Mouse (Mus musculus) forebrain, postnatal 0 days (tissue): ENCODE measurements around the gene Inca1. TPM values are rescaled to one million over a fixed set of nuclear protein-coding genes. Genes with fewer than 3 reads are reported as not detected.
A peak's percentile ranks its signal among the peaks of the same experiment; 100 is the strongest.

Source experiments
- ATAC-seq: fragments of 200-750 bp; cut with Nextera tagmentation; 2 replicates; pipeline ENCODE4 v1.8.0; 2017; ENCODE audit warnings: mild to moderate bottlenecking, moderate library complexity
- DNase-seq: peaks from one replicate; pipeline ENCODE4 v3.0.0-alpha.2; 2015
- H3K27ac ChIP-seq: fragments of 300-500 bp; sonication (generic); 2 replicates; pipeline ENCODE4 v1.5.1; 2014; ENCODE audit warnings: low read depth, mild to moderate bottlenecking, antibody characterized with exemption, low read length, moderate library complexity, mixed read lengths
- H3K27me3 ChIP-seq: fragments of 300-500 bp; sonication (generic); 2 replicates; pipeline ENCODE4 v1.6.1; 2014; ENCODE audit warnings: mild to moderate bottlenecking, low read length, mixed read lengths; ENCODE audit not compliant: insufficient read depth
- H3K36me3 ChIP-seq: fragments of 300-500 bp; sonication (generic); 2 replicates; pipeline ENCODE4 v1.6.1; 2014; ENCODE audit warnings: mild to moderate bottlenecking, moderate library complexity; ENCODE audit not compliant: insufficient read depth
- H3K4me1 ChIP-seq: fragments of 300-500 bp; sonication (generic); 2 replicates; pipeline ENCODE4 v1.6.1; 2014; ENCODE audit warnings: antibody characterized with exemption; ENCODE audit not compliant: insufficient read depth
- H3K4me2 ChIP-seq: fragments of 300-500 bp; sonication (generic); 2 replicates; pipeline ENCODE4 v1.6.1; 2014; ENCODE audit warnings: low read depth, mild to moderate bottlenecking, moderate library complexity
- H3K4me3 ChIP-seq: fragments of 300-500 bp; sonication (generic); 2 replicates; pipeline ENCODE4 v1.5.1; 2014; ENCODE audit warnings: low read depth, low read length, mixed read lengths
- H3K9ac ChIP-seq: fragments of 300-500 bp; sonication (generic); 2 replicates; pipeline ENCODE4 v1.6.1; 2014; ENCODE audit warnings: mild to moderate bottlenecking
- H3K9me3 ChIP-seq: fragments of 300-500 bp; sonication (generic); 2 replicates; pipeline ENCODE4 v1.6.1; 2016; ENCODE audit warnings: low read length
- CTCF ChIP-seq: sonication (generic); IDR thresholded peaks from 2 replicates; pipeline ENCODE4 v1.5.1; 2016; ENCODE audit warnings: antibody characterized with exemption, control low read depth, low read depth
- WGBS: fragments of 180-500 bp; shearing (Covaris S2); extraction: QIAGEN DNeasy Blood & Tissue Kit; methylation state at CpG from one replicate; pipeline ENCODE4 v1.1.7; 2014; 5-methylcytosine and 5-hydroxymethylcytosine counted together
- polyA plus RNA-seq: library from polyadenylated mRNA; unstranded; fragments of >200 nt; fragmentation: Nextera tagmentation; extraction: Ambion mirVana; gene quantifications from 2 replicates; pipeline ENCODE4 v1.2.1, GENCODE M21; 2015
- total RNA-seq: library from RNA; depleted of rRNA; stranded (reverse); fragments of >200 nt; gene quantifications from 2 replicates; pipeline ENCODE4 v1.2.3, GENCODE M21; 2014

Gene Inca1
- total and polyA plus RNA-seq, 2 experiments from 2014 or later: 0.62 to 2.1 TPM

DNA sequence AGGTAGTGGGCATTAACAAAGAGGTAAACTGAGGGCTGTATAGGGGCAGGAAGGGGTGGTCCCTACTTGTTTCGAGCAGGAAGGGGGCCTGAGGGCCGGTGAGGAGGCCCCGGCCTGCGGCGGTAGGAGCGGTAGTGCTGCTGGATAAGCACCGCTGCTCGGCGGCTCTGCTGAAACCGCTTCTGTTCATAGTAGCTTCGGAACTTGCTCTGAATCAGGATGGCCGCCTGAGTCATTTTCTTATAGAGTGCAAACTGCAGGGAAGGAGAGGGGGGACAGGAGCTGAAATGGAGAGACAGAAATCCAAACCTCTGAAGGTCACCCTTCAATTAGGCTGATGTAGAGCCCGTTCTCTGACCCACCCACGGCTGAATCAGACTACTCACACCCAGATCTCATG, 29.5 kb downstream of the Inca1 start:
- 35% methylated on average over 14 of the region's 14 CpGs for WGBS
- peaks cover 9% of the 10 kb centered on the region; the same call in 1 of the 2 replicates for H3K4me1 ChIP-seq
- H3K27me3 ChIP-seq: no peaks in the 10 kb centered on the region
- H3K4me2 ChIP-seq: peak overlapping the region; percentile 87
- H3K9me3 ChIP-seq: no peaks in the 10 kb centered on the region
- no peak for ATAC-seq
- TF ChIP-seq CTCF: no peak
- H3K9ac ChIP-seq: peak overlapping the region; percentile 80
- peaks cover 27% of the 10 kb centered on the region for H3K36me3 ChIP-seq
- peak overlapping the region; percentile 97 for H3K27ac ChIP-seq
- peak overlapping the region; percentile 70 for H3K4me3 ChIP-seq
- DNase-seq: no peak

GRCm38 (mm10) chr11:70669582-70670345, 30.2 kb downstream of the Inca1 start:
- Histone ChIP-seq H3K27me3 (no peaks in the 10 kb centered on the region), H3K36me3 (peaks cover 26% of the 10 kb centered on the region), H3K4me2 (peak overlapping the region; percentile 87), H3K9ac (peak overlapping the region; percentile 80), H3K4me3 (peak overlapping the region; percentile 70), H3K9me3 (no peaks in the 10 kb centered on the region), H3K27ac (peak overlapping the region; percentile 97), H3K4me1 (peaks cover 9% of the 10 kb centered on the region; the same call in 1 of the 2 replicates)
- peak; percentile 79 for DNase-seq
- TF ChIP-seq CTCF: peak; percentile 63
- ATAC-seq: peak; percentile 12
- WGBS: 4% methylated on average over 31 of the region's 31 CpGs

- ATAC-seq (peak; percentile 96), DNase-seq (peak; percentile 99)
- Histone ChIP-seq H3K4me1 (peaks cover 9% of the 10 kb centered on the region; the same call in 1 of the 2 replicates), H3K27me3 (no peaks in the 10 kb centered on the region), H3K27ac (peak within 1 kb of the TSS; percentile 97), H3K4me2 (peak within 1 kb of the TSS; percentile 90), H3K9me3 (no peaks in the 10 kb centered on the region), H3K4me3 (peak within 1 kb of the TSS; percentile 70), H3K36me3 (peaks cover 27% of the 10 kb centered on the region), H3K9ac (peak within 1 kb of the TSS; percentile 80)
- TF ChIP-seq CTCF: no peak
- WGBS: under 1% methylated on average over 44 of the region's 44 CpGs
These were observed 31.0 kb downstream of the Inca1 start, which contains the start of gene Spag7 for GRCm38 (mm10) chr11:70668771-70669505. Spag7 (minus strand) TSS chr11:70669416.

DNA sequence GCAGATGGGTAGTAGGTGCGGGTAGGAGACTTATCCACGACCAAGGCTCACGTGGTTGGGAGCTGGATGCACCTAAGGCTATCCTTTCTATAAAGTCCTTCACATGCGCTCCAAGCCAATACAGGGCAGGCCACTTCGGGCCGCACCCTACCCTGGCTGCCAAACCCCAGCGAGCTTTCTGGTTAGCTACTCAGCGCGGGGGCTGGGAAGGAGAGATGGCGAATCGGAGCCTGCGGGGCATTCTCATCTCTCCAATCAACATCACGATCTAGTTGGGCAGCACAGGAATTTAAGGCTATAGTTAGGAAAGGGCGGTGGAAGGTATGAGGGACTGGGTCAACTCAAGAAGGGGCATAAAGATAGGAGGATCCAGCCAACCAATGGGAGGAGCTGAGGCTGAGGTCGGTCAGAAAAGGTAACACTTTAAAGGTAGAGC, 31.6 kb downstream of the Inca1 start:
- no peak for ATAC-seq
- Histone ChIP-seq H3K9me3 (no peaks in the 10 kb centered on the region), H3K4me1 (peaks cover 9% of the 10 kb centered on the region; the same call in 1 of the 2 replicates), H3K4me3 (peak overlapping the region; percentile 70), H3K9ac (peak overlapping the region; percentile 50), H3K4me2 (peak overlapping the region; percentile 90), H3K36me3 (peaks cover 28% of the 10 kb centered on the region), H3K27me3 (no peaks in the 10 kb centered on the region), H3K27ac (peak overlapping the region; percentile 78)
- TF ChIP-seq CTCF: no peak
- DNase-seq: no peak
- under 1% methylated on average over 15 of the region's 15 CpGs for WGBS

DNA sequence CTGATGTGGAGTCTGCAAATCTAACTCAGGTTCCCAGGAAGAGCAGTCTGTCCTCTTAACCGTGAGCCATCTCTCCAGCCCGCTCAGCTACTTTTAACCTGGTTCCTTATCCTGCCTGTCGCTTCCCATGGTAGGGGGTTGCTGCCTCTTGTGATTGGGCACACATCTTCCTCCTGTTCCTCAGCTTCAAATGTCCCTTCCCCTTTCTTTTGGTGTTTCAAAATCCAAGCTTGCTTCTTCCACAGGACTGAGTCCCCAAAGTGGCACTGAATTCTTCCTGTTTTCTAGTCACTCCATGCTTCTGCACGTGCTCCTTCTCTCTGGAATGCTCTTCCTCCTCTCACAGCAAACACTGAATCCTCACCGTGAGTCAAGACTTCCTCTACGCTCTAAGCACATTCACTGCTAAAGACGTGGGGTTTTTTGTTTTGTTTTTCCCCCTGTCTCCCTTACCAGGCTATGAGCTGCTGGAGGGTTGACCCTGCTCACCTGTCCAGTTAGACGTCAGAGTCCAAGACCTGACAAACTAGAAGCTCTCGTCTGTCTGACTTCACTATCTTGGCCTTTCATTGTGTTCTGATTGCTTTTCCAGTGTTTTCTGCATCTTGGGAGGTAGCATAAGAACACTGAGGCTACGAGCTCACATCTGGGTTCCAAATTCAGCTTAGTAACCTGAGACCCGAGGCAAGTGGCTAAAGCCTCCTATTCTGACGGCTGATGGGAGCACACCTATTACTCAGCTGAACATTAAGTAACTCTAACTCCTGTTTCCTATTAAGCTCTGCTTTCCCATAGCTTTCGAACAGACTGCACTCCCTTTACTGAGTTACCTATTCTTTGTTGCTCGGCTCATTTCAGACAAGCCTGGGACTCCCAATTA, 32.4 kb downstream of the Inca1 start:
- Histone ChIP-seq H3K9me3 (no peaks in the 10 kb centered on the region), H3K4me1 (peaks cover 9% of the 10 kb centered on the region; the same call in 1 of the 2 replicates), H3K4me3 (peak overlapping the region; percentile 70), H3K27me3 (no peaks in the 10 kb centered on the region), H3K36me3 (peaks cover 36% of the 10 kb centered on the region), H3K4me2 (peak overlapping the region; percentile 90), H3K9ac (peak overlapping the region; percentile 50; the same call in 1 of the 2 replicates), H3K27ac (peak overlapping the region; percentile 78; the same call in 1 of the 2 replicates)
- TF ChIP-seq CTCF: no peak
- WGBS: 71% methylated on average over 14 of the region's 14 CpGs
- no peak for DNase-seq
- ATAC-seq: no peak

DNA sequence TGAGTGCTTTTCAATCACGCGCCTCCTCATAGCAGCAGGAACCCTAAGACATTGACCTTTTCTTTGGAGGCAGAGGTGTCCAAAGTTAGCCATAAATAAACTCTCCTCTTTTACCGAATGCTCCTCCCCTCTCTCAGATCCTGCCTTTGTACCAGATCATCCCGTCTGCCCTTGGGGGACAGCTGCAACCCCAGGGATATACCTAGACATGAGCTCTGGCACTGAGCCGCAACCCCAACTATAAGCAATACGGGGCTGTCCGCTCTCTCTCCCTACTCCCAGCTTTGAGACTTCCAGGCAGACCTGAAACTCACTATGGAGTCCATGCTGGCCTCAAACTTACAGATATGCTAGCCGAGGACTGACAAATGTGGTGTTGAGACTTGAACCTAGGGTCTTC, 33.3 kb downstream of the Inca1 start:
- Histone ChIP-seq H3K4me2 (no peak overlapping the region), H3K9me3 (no peaks in the 10 kb centered on the region), H3K27ac (no peak overlapping the region), H3K36me3 (peaks cover 39% of the 10 kb centered on the region), H3K4me3 (no peak overlapping the region), H3K4me1 (peaks cover 9% of the 10 kb centered on the region; the same call in 1 of the 2 replicates), H3K9ac (no peak overlapping the region), H3K27me3 (no peaks in the 10 kb centered on the region)
- no peak for ATAC-seq
- no peak for DNase-seq
- TF ChIP-seq CTCF: no peak
- WGBS: 97% methylated on average over 8 of the region's 8 CpGs
